Mouse (Mus musculus) cerebral cortex, adult 2 months (tissue): Measurements from ENCODE around the gene Olfr1271.

ENCODE experiments used
- WGBS: fragments of 180-500 bp; shearing (Covaris S2); methylation state at CpG from one replicate; pipeline ENCODE4 v1.1.7; 2018; 5-methylcytosine and 5-hydroxymethylcytosine counted together

Olfr1271 gene

GRCm38 (mm10) chr2:90270932-90271331 lies at the start of gene Olfr1271:
Gene Olfr1271, minus strand, starts transcription at chr2:90271032.
- 96% methylated on average over 2 of the region's 2 CpGs for WGBS

- WGBS: 86% methylated on average over 6 of the region's 6 CpGs
Measured at GRCm38 (mm10) chr2:90292741-90293140, 21.9 kb upstream of the Olfr1271 start, which contains the start of gene Olfr1272. Gene Olfr1272, minus strand, starts transcription at chr2:90292841.

- 92% methylated on average over 4 of the region's 4 CpGs for WGBS
Measured at GRCm38 (mm10) chr2:90257492-90257891, 13.3 kb downstream of the Olfr1271 start, which contains the start of gene Olfr142. Gene Olfr142, minus strand, starts transcription at chr2:90257592.

GRCm38 (mm10) chr2:90224393-90224792 lies 46.4 kb downstream of the Olfr1271 start, which contains the start of gene Olfr1506:
Gene Olfr1506, minus strand, starts transcription at chr2:90224493.
- no CpG with 5 or more reads among the region's 6 CpGs for WGBS
